Mouse (Mus musculus): ENCODE measurements around the gene Creb3l1.

The Creb3l1 gene

DNA sequence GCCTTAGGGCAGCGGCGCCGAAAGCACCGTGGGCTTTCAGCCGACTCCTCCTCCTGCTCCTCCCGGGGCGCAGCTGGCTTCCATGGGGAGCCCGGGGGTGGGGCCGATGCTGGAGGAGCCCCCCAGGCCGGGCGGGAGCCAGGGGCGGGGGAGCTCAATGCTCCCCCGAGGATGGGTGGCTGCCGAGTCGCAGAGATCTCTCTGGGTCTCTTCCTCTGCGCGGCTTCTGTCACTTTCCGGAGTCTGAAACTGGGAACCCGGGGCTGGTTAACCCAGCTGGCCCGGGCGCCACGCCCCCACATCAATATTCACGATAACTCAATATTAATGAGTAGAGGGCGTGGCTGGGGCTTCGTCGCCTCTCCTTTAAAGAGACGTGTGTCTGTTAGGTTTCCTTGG lies at the start of gene Creb3l1:
Gene Creb3l1 (minus strand): TSS at position 229 of the 399 bp plus-strand sequence.
- DNase-seq: peak; percentile 61 to 63

DNA sequence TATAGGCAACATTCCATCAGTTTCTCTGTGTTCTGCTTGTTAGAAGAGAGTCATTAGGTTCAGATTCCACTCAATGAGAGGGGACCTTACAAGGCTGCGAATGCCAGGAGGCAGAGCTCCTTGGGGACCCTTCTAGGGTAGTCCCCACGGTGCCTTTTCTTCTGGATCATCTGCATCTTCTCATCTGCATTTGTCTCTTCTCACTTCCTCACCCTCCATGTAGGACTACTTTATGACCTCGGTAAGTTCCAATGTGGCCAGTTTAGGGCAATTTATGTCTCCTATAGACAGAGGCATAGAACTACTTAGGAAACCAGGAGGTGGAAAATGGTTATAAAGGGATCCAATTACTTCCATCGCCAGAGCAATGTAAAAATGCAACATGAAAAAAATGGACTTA lies 46.8 kb upstream of the Creb3l1 start:
- no peak for DNase-seq

DNA sequence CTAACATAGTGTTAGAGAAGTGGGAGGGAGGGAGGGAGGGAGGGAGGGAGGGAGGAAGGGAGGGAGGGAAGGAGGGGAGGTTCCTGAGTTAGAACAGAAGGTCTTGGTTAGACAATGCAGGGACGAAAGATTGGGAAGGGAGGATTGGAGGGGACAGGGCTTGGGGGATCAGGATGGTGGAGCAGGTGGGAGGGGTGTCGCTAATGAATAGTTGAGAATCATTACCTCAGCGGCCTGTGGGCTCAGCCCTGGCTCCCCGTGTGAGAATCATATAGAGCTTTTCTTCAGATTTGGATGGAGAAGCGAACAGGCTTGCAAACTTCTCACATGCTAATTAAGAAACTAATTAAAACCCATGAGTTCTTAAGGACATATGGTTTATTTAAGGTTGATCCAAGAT lies 45.3 kb upstream of the Creb3l1 start:
- DNase-seq: no peak

DNA sequence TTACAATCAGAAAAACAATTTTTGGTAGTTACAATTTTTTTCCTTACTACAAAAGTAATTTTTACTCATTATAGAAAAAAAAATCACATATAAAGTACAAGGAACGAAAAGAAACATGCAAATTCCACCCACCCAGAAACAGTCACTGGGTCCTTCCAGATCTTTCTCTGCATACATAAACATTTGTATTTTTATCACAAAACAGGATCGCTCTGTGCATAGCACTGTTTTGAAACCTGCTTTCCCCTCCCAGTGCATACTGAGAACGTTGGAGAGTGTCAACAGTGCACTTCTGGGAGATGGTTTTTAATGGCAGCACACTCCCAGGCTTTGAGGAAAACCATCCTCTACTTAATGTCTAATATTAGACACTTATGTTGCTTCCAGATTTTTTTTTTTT lies 43.3 kb upstream of the Creb3l1 start:
- no peak for DNase-seq

DNA sequence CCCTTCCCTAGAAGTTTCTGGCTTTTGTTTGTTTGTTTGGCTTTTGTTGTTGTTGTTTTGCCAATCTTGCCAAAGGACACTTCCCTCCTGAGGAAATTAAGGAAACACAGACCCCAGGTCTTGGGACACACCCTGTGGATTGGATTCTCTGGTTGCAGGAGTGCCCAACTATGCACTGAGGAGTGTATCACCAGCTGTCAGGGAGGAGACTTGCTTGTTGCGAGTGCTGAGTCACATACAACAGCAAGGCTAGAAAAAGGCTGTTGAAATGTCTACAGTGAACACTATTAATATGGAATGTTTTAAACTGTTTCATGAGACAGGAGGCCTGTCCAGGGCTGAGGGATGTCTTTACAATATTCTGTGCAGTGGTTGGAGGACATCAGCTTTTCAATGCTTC lies 42.6 kb upstream of the Creb3l1 start:
- DNase-seq: no peak

DNA sequence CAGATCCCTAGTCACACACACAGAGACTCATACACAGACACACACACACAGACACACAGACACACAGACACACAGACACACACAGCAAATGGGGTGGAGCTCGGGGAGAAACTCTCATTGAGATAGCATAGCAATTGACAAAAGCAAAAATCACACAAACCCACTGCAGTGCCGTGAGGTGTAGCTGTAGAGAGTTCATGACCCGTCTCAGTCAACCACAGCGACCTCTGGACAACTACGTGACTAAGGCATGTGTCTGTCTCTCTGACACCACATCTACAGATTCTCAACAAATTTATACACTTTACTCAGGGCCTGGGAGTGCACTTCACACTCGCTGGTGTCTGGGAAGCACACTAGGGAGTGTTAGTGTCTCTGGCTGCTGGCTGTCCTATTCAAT lies 41.6 kb upstream of the Creb3l1 start:
- no peak for DNase-seq

DNA sequence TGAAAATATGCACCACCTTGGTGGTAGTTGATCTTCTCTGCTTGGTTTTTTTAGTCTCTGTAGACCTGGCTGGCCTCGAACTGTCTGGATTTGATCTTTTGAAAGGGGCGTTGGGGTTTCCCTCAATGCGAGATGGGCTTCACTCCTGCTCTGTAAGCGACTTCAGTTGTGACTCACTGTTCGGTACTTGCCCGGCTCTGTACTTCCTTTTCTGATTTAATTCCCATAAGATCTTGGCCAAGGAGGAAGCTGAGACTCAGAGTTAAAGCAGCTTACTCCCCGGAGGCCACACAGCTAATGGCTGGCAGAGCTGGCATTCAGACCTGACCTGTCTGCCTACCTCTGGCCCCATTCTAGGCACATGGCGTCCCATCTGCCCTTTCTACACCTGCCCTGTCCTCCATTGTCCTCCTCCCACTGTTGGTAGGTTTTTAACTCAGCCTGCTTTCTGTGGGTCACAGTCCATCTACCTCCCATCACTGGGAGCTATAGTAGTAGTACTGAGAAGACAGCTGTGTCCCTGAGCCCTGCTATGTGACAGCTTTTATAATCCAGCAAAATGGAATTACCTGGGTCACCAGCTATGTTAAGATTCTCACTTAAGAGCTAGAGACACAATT lies 41.1 kb upstream of the Creb3l1 start:
- DNase-seq: peak in 1 of 2 experiments; percentile 11

DNA sequence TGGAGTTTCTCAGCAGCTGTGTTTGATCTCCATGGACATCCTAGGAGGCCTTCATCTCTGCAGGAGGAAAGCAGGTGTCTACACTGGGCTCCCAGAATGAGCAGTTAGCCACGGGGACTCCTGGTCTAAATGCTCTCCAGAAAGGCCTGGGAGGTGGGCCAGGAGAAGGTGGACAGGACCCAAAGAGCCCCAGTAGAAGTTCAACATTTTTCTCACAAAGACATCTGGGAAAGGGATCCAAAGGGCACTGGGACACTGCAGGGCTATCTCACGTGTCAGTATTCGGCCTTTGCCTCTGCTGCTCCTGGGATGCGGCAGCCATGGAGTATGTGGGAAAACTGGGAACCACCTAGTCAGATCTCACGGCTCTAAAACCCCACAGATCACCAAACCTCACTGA lies 38.8 kb upstream of the Creb3l1 start:
- no peak for DNase-seq

DNA sequence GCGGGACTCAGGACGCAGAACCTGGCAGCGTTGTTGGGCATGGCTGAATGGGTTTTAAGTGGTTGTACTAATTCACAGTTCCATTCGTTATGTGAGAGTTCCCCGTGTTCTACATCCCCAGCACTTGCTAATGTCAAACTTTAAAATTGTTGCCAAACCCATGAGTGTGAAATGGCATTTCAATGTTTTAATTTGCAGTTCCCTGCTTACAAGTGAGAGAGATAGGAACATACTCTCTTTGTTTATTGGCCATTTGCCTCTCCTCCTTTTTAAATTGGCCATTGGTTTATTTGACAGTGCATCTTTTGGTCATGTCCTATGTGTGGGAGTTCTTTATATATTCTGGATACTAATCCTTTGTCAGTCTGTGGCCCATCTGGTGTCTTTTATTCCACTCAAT lies 37.0 kb upstream of the Creb3l1 start:
- no peak for DNase-seq

DNA sequence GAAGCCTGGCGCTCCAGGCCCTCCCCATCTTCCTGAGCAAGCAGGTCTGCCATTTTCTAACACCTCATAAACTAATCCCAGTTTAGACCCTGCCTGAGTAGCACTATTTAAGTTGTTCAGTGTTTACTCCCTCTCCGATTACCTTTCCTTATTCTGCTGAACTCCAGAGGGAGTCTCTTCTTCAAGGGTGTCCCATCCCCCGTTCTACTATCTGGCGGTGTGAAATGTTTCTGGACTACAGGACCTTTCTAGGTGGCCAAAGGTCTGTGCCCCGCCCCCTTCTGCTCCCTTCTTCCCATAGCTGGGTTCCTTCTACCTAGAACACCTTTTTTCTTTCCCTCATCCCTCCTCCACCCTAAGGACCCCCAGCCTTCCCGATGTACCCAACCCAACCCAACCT lies 36.0 kb upstream of the Creb3l1 start:
- no peak for DNase-seq

DNA sequence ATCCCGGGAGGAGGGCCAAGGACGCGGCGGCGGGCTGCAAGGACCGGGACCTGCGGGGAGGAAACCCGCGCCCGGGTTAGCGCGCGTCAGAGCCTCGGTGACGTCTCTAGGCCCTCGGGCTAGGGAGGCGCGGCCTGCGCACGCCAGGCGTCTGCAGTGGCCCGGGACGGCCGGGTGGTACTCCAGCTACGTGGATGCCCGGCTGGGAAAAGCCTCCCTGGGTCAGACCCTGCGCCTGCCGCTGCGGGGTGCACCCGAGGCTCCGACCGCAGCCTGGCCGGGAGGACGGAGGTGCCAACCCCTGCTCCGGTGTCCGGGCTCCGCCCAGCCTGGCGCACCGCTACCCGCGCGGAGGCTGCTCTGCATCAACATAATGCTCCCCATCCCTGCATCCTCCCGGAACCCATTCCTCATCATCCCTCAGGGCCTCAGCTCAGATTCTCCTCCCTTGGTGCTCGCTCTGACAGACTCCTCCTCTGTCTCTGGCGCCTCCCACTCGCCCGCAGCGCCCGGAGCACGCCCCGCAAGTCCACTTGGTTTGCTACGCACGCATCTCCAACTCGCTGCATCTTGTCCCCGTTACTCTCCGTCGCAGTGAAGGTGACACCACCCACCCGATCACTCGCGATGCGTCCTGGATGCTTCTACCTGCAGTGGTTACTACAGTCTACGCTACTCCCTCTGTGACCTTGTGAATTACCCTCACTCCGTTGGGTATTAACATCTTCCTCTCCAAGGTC lies 35.3 kb upstream of the Creb3l1 start:
- peak; percentile 54 to 57 for DNase-seq

DNA sequence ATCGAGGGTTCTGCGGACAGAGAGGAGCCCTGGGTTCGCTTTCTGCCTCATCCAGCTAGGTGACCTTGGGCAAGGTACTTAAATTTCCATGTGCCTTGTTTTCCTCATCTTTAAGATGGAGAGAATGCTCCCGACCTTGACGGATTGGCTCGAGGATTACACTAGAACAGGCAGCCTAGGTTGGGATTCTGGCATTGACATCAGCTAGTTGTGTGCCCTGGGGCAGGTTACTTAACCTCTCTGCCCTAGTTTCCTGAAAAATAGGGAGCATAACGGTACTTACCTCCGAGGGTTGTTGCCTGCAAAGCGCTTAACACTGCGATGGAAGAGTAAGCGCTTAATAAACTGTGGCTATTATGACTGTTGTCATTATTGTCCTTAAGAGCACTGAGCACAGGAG lies 34.6 kb upstream of the Creb3l1 start:
- DNase-seq: no peak

DNA sequence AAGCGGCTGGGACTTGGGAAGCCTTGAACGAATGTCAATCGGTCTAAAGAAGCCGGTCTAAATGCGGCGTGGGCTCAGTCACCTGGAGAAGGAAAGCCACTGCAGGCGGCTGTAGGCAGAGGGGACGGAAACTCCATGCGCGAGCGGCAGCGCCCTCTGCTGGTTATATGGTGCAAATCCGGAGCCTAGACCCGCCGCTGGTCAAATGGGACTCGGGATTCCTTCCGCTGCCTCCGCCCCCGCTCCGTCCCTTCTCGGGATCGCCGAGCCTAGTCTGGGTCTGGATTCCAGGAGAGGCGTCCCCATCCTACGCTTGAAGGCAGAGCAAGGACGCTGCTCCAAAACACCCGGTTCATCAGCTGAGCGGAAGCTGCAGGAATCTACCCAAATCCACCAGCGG lies 34.2 kb upstream of the Creb3l1 start:
- DNase-seq: peak; percentile 84 to 87

DNA sequence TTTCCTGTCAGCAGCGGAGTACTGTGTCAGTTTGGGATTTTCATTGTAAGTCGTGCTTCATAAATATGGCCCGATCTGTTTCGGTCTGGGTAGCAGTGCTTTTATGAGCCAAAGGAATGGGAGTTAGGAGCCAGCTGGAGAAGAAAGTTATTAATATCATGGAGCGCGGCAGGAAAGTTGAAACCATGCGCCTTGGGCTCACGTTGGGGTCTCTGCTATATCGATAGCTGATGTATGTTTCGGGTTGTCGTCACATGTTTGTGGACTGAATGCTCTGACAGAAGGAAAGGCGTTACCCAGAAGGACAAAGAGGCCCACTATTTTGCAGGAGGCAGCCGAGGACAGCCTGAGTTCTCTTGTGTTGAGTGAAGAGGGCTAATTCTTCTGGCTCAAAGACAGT lies 32.5 kb upstream of the Creb3l1 start:
- no peak for DNase-seq

DNA sequence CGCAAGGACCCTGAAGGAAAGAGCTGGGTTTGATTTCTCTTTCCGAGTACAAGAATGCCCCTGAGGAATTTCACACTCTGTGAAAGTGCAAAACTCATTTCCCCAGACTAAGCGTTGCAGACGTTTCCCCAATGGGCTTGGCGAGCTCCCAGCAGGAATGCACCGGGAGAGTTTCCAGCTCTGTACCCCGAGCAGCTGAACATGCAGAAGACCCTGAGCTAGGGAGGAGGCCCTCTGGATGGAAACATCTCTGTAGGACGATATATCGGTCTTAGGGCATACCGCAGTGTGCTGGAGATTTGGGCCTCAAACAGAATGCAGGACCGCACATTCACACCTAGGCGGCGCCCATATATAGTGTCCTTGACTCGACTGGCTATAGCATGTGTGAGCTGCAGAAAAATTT lies 31.5 kb upstream of the Creb3l1 start:
- DNase-seq: peak; percentile 55 to 62

DNA sequence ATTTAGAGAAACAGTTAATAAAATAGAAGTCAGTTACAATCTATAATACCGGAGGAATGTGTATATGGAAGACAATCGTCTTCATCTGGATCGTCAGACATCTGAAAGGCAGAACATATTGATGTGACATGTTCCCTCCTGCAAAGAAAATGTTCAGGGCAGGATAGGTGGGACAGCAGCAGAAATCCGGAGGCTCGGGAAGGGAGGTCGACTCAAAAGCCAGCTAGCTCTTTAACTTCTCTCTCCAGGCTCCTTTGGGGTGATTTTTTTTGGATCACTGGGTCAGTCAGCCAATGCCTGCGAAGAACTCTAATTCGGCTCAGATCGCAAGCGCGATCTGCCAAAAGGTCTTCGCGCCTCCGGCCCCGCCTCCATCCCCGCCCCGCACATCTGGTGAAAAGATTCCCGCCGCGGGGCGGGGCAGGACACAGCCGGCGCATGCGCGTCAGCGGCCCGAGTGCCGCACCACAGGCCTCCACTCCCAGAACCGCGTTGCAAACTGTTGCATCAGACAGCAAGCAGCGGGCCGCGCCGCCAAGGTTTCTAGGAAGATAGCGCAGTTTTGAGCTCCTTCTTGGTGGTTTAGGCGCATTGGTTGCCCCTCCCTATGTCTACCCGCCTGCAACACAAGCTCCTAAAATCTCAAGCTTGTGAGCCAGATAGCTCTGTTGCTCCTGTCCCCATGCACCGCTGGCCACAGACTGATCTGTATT lies 31.0 kb upstream of the Creb3l1 start:
- DNase-seq: peak; percentile 84

DNA sequence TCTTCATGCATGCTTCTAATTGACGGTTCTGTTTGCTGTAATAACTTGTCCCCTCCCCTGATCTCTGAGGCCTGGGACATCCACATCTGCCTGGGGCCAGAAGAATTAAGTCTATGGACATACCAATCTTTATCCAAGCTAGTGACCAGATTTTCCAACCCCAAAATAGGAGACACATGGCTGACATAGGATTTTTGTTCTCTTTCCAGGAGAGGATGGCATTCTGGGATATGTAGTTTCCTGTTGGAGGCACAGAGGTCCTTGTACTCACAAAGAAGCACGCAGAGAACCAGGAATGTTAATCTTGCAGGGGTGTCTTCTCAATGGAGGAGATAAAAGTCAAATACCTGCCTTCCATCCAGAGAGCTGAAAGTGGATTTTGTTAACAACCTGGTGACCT lies 28.5 kb upstream of the Creb3l1 start:
- DNase-seq: no peak

DNA sequence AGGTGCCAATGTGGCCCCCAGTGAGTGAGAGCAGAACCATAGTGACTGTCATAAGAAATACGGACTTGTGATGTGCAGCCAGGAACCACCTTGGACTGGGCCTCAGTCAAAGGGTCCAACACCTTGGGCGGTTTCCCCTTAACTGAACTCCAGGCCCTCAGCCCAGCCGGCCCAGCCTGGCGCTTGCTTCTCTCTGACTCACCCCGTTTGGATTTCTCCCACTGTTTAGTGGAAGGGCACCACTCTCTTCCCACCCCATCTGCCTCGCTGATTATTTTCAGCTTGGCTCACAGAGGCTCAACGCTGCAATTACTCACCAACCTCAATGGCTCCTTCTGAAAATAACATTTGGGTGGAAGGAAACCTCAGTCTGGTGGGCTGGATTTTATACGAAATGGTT lies 27.9 kb upstream of the Creb3l1 start:
- no peak for DNase-seq

DNA sequence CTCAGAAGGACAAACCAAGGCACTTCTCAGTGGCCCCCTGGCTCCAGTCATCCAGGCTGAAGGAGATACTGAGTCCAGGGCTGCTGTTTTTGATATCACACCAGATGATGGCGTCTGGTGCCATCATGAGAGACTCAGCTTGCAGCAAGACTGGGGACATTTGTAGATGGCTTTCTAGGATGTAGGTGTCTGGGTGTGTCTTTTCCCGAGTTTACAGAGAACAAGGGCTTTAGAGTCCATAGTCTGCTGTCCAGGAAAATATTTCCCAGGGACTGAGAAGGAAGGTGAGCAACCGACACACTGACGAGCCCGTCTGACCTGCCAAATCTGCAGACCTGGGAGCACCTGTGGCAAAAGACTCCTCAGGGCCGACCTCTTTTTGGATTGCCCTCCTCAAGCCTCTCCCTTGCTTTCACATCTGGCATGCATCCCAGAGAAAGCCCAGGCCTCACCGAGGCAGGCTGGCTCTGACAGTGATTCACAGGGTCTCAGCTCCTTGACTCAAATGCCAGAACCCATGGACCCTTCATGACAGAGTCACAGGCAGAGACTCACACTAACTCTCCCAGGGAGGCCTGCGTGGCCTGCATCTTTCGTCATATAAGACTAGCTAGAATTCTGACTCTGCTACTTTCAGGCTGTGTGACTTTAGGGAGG lies 23.9 kb upstream of the Creb3l1 start:
- DNase-seq: no peak

DNA sequence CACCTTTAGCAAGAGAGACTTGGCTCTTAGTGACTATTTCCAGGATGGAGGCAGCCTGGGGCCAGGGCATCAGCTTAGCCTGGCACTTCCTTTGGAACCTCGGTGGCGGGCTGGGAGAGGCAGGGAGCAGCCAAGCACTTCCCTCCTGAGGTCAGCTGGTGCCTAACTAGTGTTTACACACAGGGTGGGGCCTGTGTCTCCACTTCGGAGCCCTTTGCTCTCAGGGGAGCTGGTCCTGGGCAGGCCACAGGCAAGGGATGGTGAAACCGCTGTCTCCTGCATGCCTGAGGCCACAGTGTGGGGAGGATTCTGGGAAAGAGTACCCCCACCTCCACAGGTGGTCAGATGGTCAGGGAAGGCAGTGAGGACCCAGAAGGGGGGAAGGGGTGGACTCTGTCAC lies 23.3 kb upstream of the Creb3l1 start:
- DNase-seq: no peak

DNA sequence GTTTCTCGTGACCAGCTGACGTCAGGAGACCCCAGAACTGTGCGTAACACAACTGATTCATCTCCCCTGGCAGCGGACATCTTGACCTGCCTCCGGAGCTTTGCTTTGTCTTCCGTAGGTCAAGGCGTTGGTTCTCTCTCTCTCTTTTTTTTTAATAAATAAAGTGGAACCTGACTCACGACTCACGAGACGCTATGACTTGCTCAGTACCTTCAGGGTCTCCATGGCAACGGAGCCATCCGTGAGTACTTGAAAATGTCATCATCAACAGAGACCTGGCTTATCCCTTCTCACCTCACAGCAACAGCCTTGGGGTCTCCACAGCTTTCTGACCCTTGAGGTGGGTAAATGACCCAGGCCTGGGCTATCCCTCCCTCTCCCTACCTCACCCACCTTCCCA lies 19.0 kb upstream of the Creb3l1 start:
- no peak for DNase-seq

DNA sequence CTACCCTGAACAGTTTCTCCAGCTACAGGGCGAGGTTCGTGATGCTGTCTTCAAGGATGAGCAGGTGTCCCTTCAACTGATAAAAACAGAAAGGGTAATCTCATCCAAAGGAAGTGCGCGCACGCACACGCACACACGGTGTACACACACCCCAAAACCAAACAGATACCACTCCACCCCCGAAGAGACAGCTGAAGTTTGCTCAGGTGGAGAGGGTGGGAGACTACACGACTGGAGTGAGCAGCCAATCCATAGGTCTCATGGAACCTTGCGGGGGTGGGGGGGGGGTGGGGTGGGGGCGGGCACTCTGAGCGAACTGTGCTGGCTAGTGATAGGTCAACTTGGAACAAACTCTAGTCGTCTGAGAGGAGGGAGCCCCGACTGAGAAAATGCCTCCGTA lies 17.2 kb upstream of the Creb3l1 start:
- no peak for DNase-seq

DNA sequence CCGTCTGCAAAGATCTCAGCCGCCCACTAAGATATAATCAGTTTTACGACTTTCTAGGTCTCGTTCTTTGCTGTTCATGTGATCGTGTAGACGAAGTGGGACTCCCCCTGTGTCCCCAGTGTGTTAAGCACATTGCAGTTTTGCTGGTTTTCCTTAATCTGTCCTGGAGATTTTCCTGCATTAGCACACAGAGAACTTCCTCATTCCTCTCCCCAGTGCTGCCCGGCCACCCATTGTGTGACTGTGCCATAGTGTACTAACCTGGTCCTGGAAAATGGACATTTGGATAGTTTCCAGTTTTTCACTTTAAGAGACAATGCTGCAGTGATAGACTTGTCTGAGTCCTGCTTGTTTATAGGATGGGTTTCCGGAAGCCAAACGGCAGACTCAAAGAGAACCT lies 10.0 kb upstream of the Creb3l1 start:
- no peak for DNase-seq

DNA sequence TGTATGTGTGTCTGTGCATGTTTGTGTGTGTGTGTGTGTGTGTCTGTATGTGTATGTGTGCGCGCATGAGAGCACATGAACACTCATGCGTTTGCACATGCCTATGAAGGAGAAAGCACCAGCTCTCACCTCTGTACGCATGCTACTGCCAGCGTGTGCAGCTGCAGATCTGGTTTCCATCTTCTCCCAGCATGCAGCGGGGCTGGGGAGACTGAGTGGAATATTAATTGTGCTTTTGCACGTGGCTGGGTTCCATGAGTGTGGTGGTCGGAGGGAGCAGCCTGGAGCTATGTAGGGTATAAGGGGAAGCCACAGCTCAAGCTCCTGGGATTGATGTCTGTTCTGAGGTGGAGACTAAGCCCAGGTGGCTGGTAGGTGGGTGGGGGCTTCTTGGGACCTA lies 6.3 kb upstream of the Creb3l1 start:
- no peak for DNase-seq

Data from B cell, adult 2 months (primary cell).